Mouse (Mus musculus): Measurements from ENCODE around the gene Camk1d.

DNA sequence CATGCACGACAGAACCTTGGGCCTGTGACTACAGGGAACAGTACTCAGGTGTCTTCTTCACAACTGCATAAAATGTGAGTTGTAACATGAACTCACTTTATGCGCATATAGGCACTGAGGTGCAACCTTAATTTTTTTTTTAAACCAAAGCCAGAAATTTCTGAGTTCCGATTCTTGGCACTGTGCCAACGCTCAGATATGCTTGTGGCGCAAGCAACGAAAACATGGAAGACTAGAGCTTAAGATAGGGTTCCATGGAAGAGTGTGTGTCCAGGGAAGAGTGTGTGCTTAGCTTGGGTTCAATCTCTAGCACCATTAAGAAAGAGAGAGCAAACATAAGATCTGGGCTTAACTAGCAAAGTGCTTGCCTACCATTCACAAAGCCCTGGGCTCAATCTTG lies 62.2 kb downstream of the Camk1d start:
- TF ChIP-seq POLR2A (IDR thresholded peaks at IDR 0.05; ENCODE audit: extremely low read depth, insufficient read depth, low read length) (no peak), CTCF (IDR thresholded peaks at IDR 0.05; ENCODE audit: low read depth, low read length) (no peak)
